Mouse (Mus musculus) cerebellum, adult (tissue): Measurements from ENCODE around the gene Itfg1.

Experiments used
- ATAC-seq: cut with Nextera tagmentation; 2 replicates; pipeline ENCODE4 v1.9.2; 2017; ENCODE audit warnings: mild to moderate bottlenecking, moderate library complexity, mixed read lengths; ENCODE audit not compliant: insufficient number of reproducible peaks, low FRiP score, low TSS enrichment

Itfg1 gene

GRCm38 (mm10) chr8:85780091-85780490 is 60.6 kb downstream of the Itfg1 start:
- ATAC-seq = no peak

GRCm38 (mm10) chr8:85745053-85745452 is 95.7 kb downstream of the Itfg1 start:
- ATAC-seq = no peak

- no peak for ATAC-seq
Observed at GRCm38 (mm10) chr8:85730545-85730944, 110.2 kb downstream of the Itfg1 start.

- no peak for ATAC-seq
Observed at GRCm38 (mm10) chr8:85717271-85717670, 123.5 kb downstream of the Itfg1 start.

GRCm38 (mm10) chr8:85716696-85717095 is 124.0 kb downstream of the Itfg1 start:
- no peak for ATAC-seq

GRCm38 (mm10) chr8:85706988-85707387 is 133.7 kb downstream of the Itfg1 start:
- no peak for ATAC-seq

- ATAC-seq = peak; percentile 71
Observed at GRCm38 (mm10) chr8:85700751-85701351, 139.9 kb downstream of the Itfg1 start, which contains the start of gene Neto2. Gene Neto2, minus strand, starts transcription at chr8:85700924.

- ATAC-seq = peak; percentile 83
Observed at GRCm38 (mm10) chr8:85700101-85700750, 140.5 kb downstream of the Itfg1 start.

- peak; percentile 64; the same call in 1 of the 2 replicates for ATAC-seq
Observed at GRCm38 (mm10) chr8:85699051-85699450, 141.7 kb downstream of the Itfg1 start.
